Mouse (Mus musculus) adrenal gland, adult 8-10 months (tissue): Measurements from ENCODE around the gene Coa7. TPM values are rescaled to one million over a fixed set of nuclear protein-coding genes. Genes with fewer than 3 reads are reported as not detected.

ENCODE experiments used
- DNase-seq: peaks from one replicate; pipeline ENCODE4 v3.0.0; 2022
- total RNA-seq, 4 experiments: library from RNA; stranded (reverse); gene quantifications; 2 replicates each; pipeline ENCODE4 v1.2.4; 2022

The Coa7 gene
- total RNA-seq: 10 to 100 TPM; 38.0 to 61.1 (median 44.6) TPM

GRCm38 (mm10) chr4:108327730-108328484, at the start of gene Coa7:
Coa7 (plus strand) TSS chr4:108328140.
- DNase-seq: peak; percentile 92

- no peak for DNase-seq
Observed at GRCm38 (mm10) chr4:108300266-108300665, 27.7 kb upstream of the Coa7 start.

GRCm38 (mm10) chr4:108300670-108301373, 27.1 kb upstream of the Coa7 start, which contains the start of gene Zyg11b:
Zyg11b (minus strand) TSS chr4:108301096.
- DNase-seq: peak; percentile 72

GRCm38 (mm10) chr4:108302296-108302890, 25.5 kb upstream of the Coa7 start:
- no peak for DNase-seq

- no peak for DNase-seq
Observed at GRCm38 (mm10) chr4:108310706-108311105, 17.2 kb upstream of the Coa7 start.

- no peak for DNase-seq
Observed at GRCm38 (mm10) chr4:108314041-108314440, 13.9 kb upstream of the Coa7 start.

GRCm38 (mm10) chr4:108317656-108318605, 10.0 kb upstream of the Coa7 start:
- DNase-seq: no peak

- DNase-seq: no peak
Observed at GRCm38 (mm10) chr4:108318649-108319615, 9.0 kb upstream of the Coa7 start.

- no peak for DNase-seq
Observed at GRCm38 (mm10) chr4:108319747-108320146, 8.2 kb upstream of the Coa7 start.

- DNase-seq: no peak
Observed at GRCm38 (mm10) chr4:108320627-108321380, 7.1 kb upstream of the Coa7 start.

- DNase-seq: no peak
Observed at GRCm38 (mm10) chr4:108323588-108323987, 4.4 kb upstream of the Coa7 start.

GRCm38 (mm10) chr4:108327071-108327579, 815 bp upstream of the Coa7 start:
- DNase-seq: no peak

- DNase-seq: no peak
Observed at GRCm38 (mm10) chr4:108329840-108330239, 1.9 kb downstream of the Coa7 start.

- no peak for DNase-seq
Observed at GRCm38 (mm10) chr4:108332041-108332440, 4.1 kb downstream of the Coa7 start.

GRCm38 (mm10) chr4:108335413-108335812, 7.5 kb downstream of the Coa7 start:
- no peak for DNase-seq

- DNase-seq: no peak
Observed at GRCm38 (mm10) chr4:108336765-108337164, 8.8 kb downstream of the Coa7 start.

- no peak for DNase-seq
Observed at GRCm38 (mm10) chr4:108337817-108338216, 9.9 kb downstream of the Coa7 start.

- DNase-seq: peak; percentile 79
Observed at GRCm38 (mm10) chr4:108338321-108338733, 10.4 kb downstream of the Coa7 start.

- DNase-seq: no peak
Observed at GRCm38 (mm10) chr4:108338811-108339210, 10.9 kb downstream of the Coa7 start.

GRCm38 (mm10) chr4:108339277-108339690, 11.3 kb downstream of the Coa7 start:
- DNase-seq: peak; percentile 38
